Comparison of ENCODE assay signal across 8 mouse cellular contexts in the genomic region with DNA sequence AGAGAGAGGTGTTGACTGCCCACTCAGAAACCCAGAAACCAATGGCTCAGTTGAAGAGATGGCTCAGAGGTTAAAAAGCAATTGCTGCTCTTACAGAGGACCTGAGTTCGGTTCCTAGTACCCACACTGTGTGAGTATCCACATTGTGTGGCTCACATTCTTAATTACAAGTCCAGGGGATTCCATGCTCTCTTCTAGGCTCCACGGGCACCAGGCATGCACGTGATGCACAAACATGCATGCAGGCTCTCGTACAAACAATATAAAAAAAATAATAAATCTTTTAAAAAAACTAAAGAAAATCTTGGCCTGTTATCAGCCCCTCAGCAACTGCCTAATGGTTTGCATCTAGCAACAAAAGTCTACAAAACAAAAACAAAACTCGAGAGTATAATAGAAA. TPM values are rescaled to one million over a fixed set of nuclear protein-coding genes. Genes with fewer than 3 reads are reported as not detected.
DNase-seq lines count a peak whose midpoint lies in the region; ATAC-seq and TF ChIP-seq lines count a peak whose summit lies in the region.

No protein-coding gene starts in this region.

- H3K4me1 ChIP-seq in hindbrain, embryonic 15.5 days (replicated peaks), result peaks cover 11% of the 10 kb centered on the region
- peaks cover 13% of the 10 kb centered on the region for H3K4me1 ChIP-seq in midbrain, embryonic 15.5 days

- TF ChIP-seq CTCF in layer of hippocampus, adult 2 months (conservative IDR thresholded peaks at IDR 0.05), result no peak

- peak overlapping the region; percentile 44 for H3K9ac ChIP-seq in hindbrain, embryonic 15.5 days
- peak overlapping the region; percentile 40; the same call in 1 of the 2 replicates for H3K9ac ChIP-seq in midbrain, embryonic 15.5 days

- no peaks in the 10 kb centered on the region for H3K9me3 ChIP-seq in hindbrain, embryonic 15.5 days
- H3K9me3 ChIP-seq in midbrain, embryonic 15.5 days, result no peaks in the 10 kb centered on the region

- peak overlapping the region; percentile 88 for H3K4me3 ChIP-seq in layer of hippocampus, adult 2 months
- H3K4me3 ChIP-seq in hindbrain, embryonic 15.5 days, result peak overlapping the region; percentile 51
- peak overlapping the region; percentile 57 for H3K4me3 ChIP-seq in midbrain, embryonic 15.5 days

- H3K4me2 ChIP-seq in hindbrain, embryonic 15.5 days, result peak overlapping the region; percentile 70
- peak overlapping the region; percentile 71 for H3K4me2 ChIP-seq in midbrain, embryonic 15.5 days

- ATAC-seq in hindbrain, embryonic 15.5 days (ENCODE audit: low FRiP score, low read depth), result peak; percentile 37
- ATAC-seq in midbrain, embryonic 15.5 days (replicated peaks), result peak; percentile 65

- 58% methylated on average over 5 of the region's 5 CpGs for WGBS in hindbrain, embryonic 15.5 days
- WGBS in midbrain, embryonic 15.5 days, result 69% methylated on average over 5 of the region's 5 CpGs

- no peaks in the 10 kb centered on the region for H3K27me3 ChIP-seq in hindbrain, embryonic 15.5 days
- no peaks in the 10 kb centered on the region for H3K27me3 ChIP-seq in midbrain, embryonic 15.5 days (replicated peaks)

- no peak for DNase-seq in layer of hippocampus, adult 2 months (ENCODE audit: low spot score in 2 of 2)
- DNase-seq in layer of hippocampus, adult 9-11 months, result no peak
- peak; percentile 17 to 20 for DNase-seq in cerebellum, postnatal 25 days
- no peak for DNase-seq in urinary bladder, postnatal 14 days (ENCODE audit: low spot score)
- DNase-seq in ovary, postnatal 10 days (ENCODE audit: low spot score), result no peak
- DNase-seq in right cerebral cortex, postnatal 10 days (ENCODE audit: low spot score in 2 of 2), result no peak

- peak overlapping the region; percentile 99 for H3K27ac ChIP-seq in layer of hippocampus, adult 2 months
- peak overlapping the region; percentile 89 for H3K27ac ChIP-seq in hindbrain, embryonic 15.5 days (replicated peaks)
- H3K27ac ChIP-seq in midbrain, embryonic 15.5 days, result peak overlapping the region; percentile 87

- no peaks in the 10 kb centered on the region for H3K36me3 ChIP-seq in hindbrain, embryonic 15.5 days
- H3K36me3 ChIP-seq in midbrain, embryonic 15.5 days (replicated peaks), result no peaks in the 10 kb centered on the region

RNA-seq across cellular contexts. Expression of a gene that starts 30.6 kb away (rescaled TPM):
- total RNA-seq in layer of hippocampus, adult 2 months (2021), result 1 to 10 TPM; 2.6 to 2.7 TPM
- 1.4 and 2.2 TPM in 2 replicates for polyA plus RNA-seq in hindbrain, embryonic 15.5 days (2015; fragmentation: Nextera tagmentation; extraction: Ambion mirVana)
- 2.2 and 3.2 TPM in 2 replicates for polyA plus RNA-seq in midbrain, embryonic 15.5 days (2015; fragmentation: Nextera tagmentation; extraction: Ambion mirVana)

Comparison
In these comparisons a context has a peak if more than half of its experiments do, and no peak if none do; other contexts are left out.
1. DNase-seq: peak in cerebellum, postnatal 25 days (2 of 2); none in layer of hippocampus, adult 2 months (0 of 2), layer of hippocampus, adult 9-11 months (single experiment), urinary bladder, postnatal 14 days (single experiment), ovary, postnatal 10 days (single experiment) and right cerebral cortex, postnatal 10 days (0 of 2).
2. Peak in every context shown above with its lines, with median percentiles within 50 percentile points of each other: H3K27ac ChIP-seq and H3K4me3 ChIP-seq.